24 mouse cellular contexts compared by ENCODE assay signal in genomic region chr9:117188406-117188805, GRCm38 (mm10).
DNase-seq lines count a peak whose midpoint lies in the region; ATAC-seq and TF ChIP-seq lines count a peak whose summit lies in the region.
"Had no signal": no experiment of that assay in that cellular context is flagged by ENCODE, and none has a peak within 500 bp of the region (broad histone marks: within the 10 kb centered on the region; RNA-seq: fewer than 3 reads in every experiment).

No protein-coding gene starts in this region.

- peak; percentile 53; the same call in 1 of the 2 replicates for ATAC-seq in hindbrain, postnatal 0 days
- ATAC-seq in hindbrain, embryonic 13.5 days (ENCODE audit: low FRiP score): no peak
- ATAC-seq: intestine, embryonic 15.5 days; liver, embryonic 12.5 days had no signal

- no peak for TF ChIP-seq CTCF in hindbrain, postnatal 0 days (IDR thresholded peaks at IDR 0.05; ENCODE audit: low read depth)

- no peak overlapping the region for H3K9ac ChIP-seq in hindbrain, postnatal 0 days (replicated peaks; ENCODE audit: low read length)
- H3K9ac ChIP-seq in hindbrain, embryonic 13.5 days: no peak overlapping the region
- H3K9ac ChIP-seq: embryonic facial prominence, embryonic 13.5 days; forebrain, embryonic 12.5 days; hindbrain, embryonic 14.5 days; intestine, embryonic 15.5 days; limb, embryonic 13.5 days; liver, embryonic 12.5 days had no signal

- H3K4me1 ChIP-seq in hindbrain, postnatal 0 days (ENCODE audit: insufficient read depth, low read length): no peaks in the 10 kb centered on the region
- H3K4me1 ChIP-seq in hindbrain, embryonic 13.5 days (replicated peaks): peaks cover 13% of the 10 kb centered on the region
- H3K4me1 ChIP-seq: liver, embryonic 12.5 days had no signal

- H3K27me3 ChIP-seq in hindbrain, postnatal 0 days (ENCODE audit: insufficient read depth, low read length): no peaks in the 10 kb centered on the region
- no peaks in the 10 kb centered on the region for H3K27me3 ChIP-seq in hindbrain, embryonic 13.5 days
- H3K27me3 ChIP-seq: embryonic facial prominence, embryonic 13.5 days; forebrain, embryonic 12.5 days; intestine, embryonic 15.5 days; limb, embryonic 13.5 days; liver, embryonic 12.5 days had no signal

- no peak overlapping the region for H3K27ac ChIP-seq in hindbrain, postnatal 0 days
- H3K27ac ChIP-seq in hindbrain, embryonic 13.5 days: no peak overlapping the region
- H3K27ac ChIP-seq: forebrain, embryonic 12.5 days; hindbrain, embryonic 14.5 days; intestine, embryonic 15.5 days; layer of hippocampus, adult 2 months; limb, embryonic 13.5 days; liver, embryonic 12.5 days; macrophage had no signal

- no peak overlapping the region for H3K4me3 ChIP-seq in hindbrain, postnatal 0 days (ENCODE audit: low read length)
- no peak overlapping the region for H3K4me3 ChIP-seq in hindbrain, embryonic 13.5 days
- H3K4me3 ChIP-seq: embryonic facial prominence, embryonic 13.5 days; erythroblast, embryonic 14.5 days; forebrain, embryonic 12.5 days; intestine, embryonic 15.5 days; layer of hippocampus, adult 2 months; limb, embryonic 13.5 days; liver, embryonic 12.5 days had no signal

- WGBS in hindbrain, postnatal 0 days: 52% methylated on average over 3 of the region's 3 CpGs
- 79% methylated on average over 3 of the region's 3 CpGs for WGBS in hindbrain, embryonic 13.5 days

- H3K4me2 ChIP-seq in hindbrain, postnatal 0 days (ENCODE audit: low read depth, low read length): no peak overlapping the region
- H3K4me2 ChIP-seq in hindbrain, embryonic 13.5 days: no peak overlapping the region
- H3K4me2 ChIP-seq: embryonic facial prominence, embryonic 13.5 days; forebrain, embryonic 12.5 days; hindbrain, embryonic 14.5 days; intestine, embryonic 15.5 days; limb, embryonic 13.5 days; liver, embryonic 12.5 days had no signal

- H3K9me3 ChIP-seq in hindbrain, postnatal 0 days (ENCODE audit: low read length): no peaks in the 10 kb centered on the region
- no peaks in the 10 kb centered on the region for H3K9me3 ChIP-seq in hindbrain, embryonic 13.5 days
- H3K9me3 ChIP-seq: embryonic facial prominence, embryonic 13.5 days; forebrain, embryonic 12.5 days; intestine, embryonic 15.5 days; limb, embryonic 13.5 days had no signal

- no peaks in the 10 kb centered on the region for H3K36me3 ChIP-seq in hindbrain, postnatal 0 days (ENCODE audit: insufficient read depth, low read length)
- H3K36me3 ChIP-seq in hindbrain, embryonic 13.5 days: no peaks in the 10 kb centered on the region
- H3K36me3 ChIP-seq: forebrain, embryonic 12.5 days; intestine, embryonic 15.5 days had no signal

- DNase-seq in hindbrain, postnatal 0 days (ENCODE audit: low spot score): peak; percentile 66
- DNase-seq in lung, postnatal 10 days: peak; percentile 52
- no peak for DNase-seq in lung, postnatal 14 days
- peak; percentile 11 for DNase-seq in lung, postnatal 25 days (ENCODE audit: low spot score)
- no peak for DNase-seq in adrenal gland, postnatal 10 days
- no peak for DNase-seq in kidney, adult 9 months
- DNase-seq: adrenal gland, postnatal 25 days; B cell, adult 2 months; gastrocnemius, postnatal 36 days; heart, postnatal 36 days; kidney, postnatal 25 days; layer of hippocampus, postnatal 36 days; right cerebral cortex, postnatal 4 days; thymus, postnatal 14 days had no signal

Comparison
In these comparisons a context has a peak if more than half of its experiments do, and no peak if none do; other contexts are left out.
1. DNase-seq: peak in hindbrain, postnatal 0 days (single experiment), lung, postnatal 10 days (single experiment) and lung, postnatal 25 days (single experiment); none in lung, postnatal 14 days (single experiment), adrenal gland, postnatal 10 days (single experiment) and kidney, adult 9 months (single experiment).